Mouse (Mus musculus) spleen, adult 2 months (tissue): ENCODE data around the gene Ccdc154.

Experiments
- CTCF ChIP-seq: fragments of 200-500 bp; IDR thresholded peaks from 2 replicates; pipeline ENCODE4 v1.5.1; 2011; ENCODE audit warnings: mild to moderate bottlenecking, inconsistent platforms; ENCODE audit not compliant: insufficient read depth, insufficient read length, insufficient replicate concordance; ENCODE audit errors: extremely low read depth
- POLR2A ChIP-seq: fragments of 200-500 bp; IDR thresholded peaks from 2 replicates; pipeline ENCODE4 v1.6.1; 2011; ENCODE audit warnings: low read depth, low read length, inconsistent platforms

DNA sequence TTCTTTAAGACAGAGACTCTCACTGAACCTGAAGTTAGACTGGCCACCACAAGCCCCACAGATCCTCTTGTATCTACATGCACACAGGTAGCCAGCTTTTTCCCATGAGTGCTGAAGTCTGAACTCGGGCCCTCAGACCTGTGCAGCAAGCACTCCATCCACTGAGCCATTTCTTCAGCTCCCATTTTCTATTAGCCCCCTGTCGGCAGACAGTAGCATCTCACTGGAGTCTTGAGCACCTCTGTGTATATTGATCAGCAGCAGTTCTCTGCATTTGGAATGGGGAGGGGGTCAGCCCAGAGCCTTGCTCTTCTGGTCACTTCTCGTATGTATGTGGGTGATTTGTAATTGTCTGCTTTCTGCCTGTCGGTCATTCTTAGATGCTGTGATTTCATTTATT, 22.3 kb upstream of the Ccdc154 start:
- TF ChIP-seq CTCF (no peak), POLR2A (no peak)
